Mouse (Mus musculus): ENCODE measurements around the gene Agtrap.

Gene Agtrap

GRCm38 (mm10) chr4:148104146-148104545 is 16.3 kb upstream of the Agtrap start:
- no peak for DNase-seq

GRCm38 (mm10) chr4:148101801-148102527 is 14.1 kb upstream of the Agtrap start:
- peak; percentile 86 to 88 for DNase-seq

GRCm38 (mm10) chr4:148098666-148099065 is 10.8 kb upstream of the Agtrap start:
- no peak for DNase-seq

- no peak for DNase-seq
Measured at GRCm38 (mm10) chr4:148097936-148098335, 10.1 kb upstream of the Agtrap start.

DNA sequence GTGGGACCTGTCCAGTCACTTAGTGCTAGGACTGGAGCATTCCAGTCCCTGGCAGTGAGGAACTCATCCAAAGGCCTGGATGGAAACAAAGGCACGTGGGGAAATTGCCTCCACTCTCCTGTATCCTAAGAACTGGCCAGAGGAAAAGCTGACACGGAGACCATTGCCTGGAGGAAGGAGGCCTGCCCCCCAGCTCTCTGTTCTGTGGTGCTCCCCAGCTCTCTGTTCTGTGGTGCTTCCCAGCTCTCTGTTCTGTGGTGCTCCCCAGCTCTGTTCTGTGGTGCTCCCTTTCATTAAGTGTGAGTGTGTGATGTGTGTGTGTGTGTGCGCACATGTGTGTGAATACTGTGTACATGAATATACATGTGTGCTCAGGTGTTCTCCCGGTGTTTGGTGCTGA is 7.2 kb upstream of the Agtrap start:
- DNase-seq = no peak

- DNase-seq = peak in 1 of 2 experiments; percentile 60
Measured at GRCm38 (mm10) chr4:148094161-148094560, 6.3 kb upstream of the Agtrap start.

DNA sequence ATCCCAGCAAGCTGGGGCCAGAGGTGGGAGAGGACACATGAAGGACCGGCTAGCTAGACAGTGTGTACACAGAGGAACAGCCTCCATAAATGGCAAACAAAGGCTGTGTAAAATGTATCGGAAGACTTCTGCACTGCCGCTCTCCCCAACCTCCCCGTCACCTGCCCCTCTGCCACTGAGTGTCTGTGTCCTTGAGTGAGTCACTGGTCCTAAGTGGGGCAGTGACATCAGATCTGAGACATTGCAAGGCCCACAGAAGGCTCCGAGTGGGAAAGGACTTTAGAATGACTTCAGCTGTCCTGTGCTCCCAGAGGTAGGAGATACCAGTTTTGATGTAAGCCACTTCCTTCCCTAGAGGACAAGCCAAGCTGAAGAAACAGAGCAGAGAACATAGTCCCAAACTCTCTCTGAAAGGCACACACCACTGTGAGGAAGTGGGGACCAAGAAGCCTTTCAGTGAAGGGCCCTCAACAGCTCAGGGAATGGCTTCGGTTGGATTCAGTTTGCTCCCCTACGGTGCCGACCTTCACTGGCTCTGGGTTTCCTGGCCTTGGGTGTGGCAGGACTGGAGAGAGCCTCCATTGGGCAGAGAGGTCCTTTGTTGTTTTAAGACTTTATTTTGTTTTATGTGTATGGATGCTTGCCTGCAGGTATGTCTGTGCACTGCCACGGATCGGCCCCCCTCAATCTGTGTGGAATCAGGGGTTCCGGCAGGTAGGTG is 4.9 kb upstream of the Agtrap start:
- no peak for DNase-seq

DNA sequence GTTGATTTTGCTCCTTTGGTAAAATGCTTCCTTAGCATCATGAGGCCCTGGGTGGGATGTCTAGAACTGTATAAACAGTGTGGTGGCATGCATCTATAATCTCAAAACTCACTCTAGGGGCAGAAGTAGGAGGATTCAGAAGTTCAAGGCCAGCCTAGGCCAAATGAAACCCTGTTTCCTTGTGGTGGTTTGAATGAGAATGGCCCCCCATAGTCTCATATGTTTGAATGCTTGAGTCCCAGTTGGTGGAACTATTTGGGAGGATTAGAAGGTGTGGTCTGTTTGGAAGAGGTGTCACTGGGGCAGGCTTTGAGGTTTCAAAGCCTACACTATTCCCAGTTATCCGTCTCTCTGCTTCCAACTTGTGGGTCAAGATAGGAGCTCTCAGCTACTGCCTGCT is 3.4 kb upstream of the Agtrap start:
- no peak for DNase-seq

DNA sequence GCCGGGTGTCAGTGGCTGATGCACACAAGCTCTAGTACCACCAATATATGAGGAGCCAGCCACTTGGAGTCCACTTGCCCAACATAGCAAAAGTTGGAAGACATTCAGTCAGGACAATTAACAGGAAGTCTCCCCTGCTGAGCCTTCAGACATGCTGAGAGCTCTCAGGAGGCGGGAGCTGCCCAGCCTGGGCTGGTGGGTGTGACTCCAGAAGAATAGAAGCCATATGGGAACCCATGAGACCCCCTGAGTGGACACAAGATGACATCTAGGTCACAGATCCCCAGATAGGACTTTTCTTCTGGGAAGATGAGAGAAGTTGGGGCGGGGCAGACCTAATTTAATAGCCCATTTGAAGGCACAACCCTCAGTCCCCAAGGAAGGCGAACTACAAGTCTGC is 1.3 kb upstream of the Agtrap start:
- no peak for DNase-seq

DNA sequence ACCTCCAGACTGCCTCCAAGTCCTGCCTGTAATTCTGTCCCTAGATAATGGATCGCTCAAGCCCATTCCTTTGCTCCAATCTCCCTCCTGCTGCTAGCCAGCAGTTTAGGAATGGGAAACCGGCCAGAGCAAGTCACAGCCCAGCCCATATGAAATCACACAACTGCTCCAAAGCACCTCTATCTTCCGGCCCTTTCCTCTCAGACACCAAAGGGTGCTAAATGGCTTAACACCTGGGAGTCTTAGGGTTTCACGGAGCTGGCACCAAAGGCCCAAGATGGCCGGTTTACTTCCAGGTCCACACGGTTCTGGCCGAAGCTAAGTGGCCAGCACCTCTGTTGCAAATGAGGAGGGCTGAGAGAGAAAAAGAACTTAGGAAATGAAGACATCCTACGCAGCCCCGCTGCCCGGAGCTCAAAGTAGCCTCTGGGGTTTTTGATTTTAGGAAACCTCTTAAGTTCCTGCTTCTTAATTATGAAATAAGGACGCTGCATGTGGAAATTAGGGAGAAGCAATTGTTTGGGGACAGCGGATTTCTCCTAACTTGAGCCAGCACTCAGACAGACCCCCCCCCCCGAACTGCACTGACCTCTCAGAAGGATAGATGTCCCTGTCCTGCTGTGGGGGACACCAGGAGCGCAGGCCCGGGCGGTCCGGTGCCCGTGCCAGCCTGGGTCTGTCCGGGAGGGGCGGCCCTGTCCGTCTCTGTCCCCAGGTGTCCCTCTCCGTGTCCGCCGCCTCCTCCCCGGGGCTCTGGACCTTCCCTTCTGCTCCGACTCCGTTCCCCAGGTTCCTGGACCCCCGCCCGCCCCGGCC is 532 bp downstream of the Agtrap start:
- DNase-seq = no peak

DNA sequence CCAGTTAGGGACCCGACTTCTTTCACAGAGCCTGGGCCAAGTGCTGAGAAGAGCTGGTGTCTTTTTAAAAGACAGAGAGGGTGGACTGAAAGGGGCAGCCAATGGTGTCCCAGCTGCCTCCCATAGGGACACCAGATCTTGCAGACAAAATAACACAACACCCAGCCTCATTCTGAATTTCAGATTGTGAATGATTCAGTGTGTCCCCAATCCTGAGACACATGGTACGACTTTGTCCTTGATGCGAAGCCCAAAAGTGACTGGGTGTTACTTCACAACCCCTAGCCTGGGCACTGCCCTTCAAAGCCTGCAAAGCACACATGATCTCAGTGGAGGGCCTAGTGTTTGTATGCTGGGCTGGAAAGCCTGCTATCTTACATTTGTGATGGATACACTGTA is 1.9 kb downstream of the Agtrap start:
- DNase-seq = no peak

- DNase-seq = no peak
Measured at GRCm38 (mm10) chr4:148085131-148085906, 2.5 kb downstream of the Agtrap start.

GRCm38 (mm10) chr4:148084261-148084714 is 3.5 kb downstream of the Agtrap start:
- no peak for DNase-seq

- no peak for DNase-seq
Measured at GRCm38 (mm10) chr4:148083176-148083899, 4.5 kb downstream of the Agtrap start.

DNA sequence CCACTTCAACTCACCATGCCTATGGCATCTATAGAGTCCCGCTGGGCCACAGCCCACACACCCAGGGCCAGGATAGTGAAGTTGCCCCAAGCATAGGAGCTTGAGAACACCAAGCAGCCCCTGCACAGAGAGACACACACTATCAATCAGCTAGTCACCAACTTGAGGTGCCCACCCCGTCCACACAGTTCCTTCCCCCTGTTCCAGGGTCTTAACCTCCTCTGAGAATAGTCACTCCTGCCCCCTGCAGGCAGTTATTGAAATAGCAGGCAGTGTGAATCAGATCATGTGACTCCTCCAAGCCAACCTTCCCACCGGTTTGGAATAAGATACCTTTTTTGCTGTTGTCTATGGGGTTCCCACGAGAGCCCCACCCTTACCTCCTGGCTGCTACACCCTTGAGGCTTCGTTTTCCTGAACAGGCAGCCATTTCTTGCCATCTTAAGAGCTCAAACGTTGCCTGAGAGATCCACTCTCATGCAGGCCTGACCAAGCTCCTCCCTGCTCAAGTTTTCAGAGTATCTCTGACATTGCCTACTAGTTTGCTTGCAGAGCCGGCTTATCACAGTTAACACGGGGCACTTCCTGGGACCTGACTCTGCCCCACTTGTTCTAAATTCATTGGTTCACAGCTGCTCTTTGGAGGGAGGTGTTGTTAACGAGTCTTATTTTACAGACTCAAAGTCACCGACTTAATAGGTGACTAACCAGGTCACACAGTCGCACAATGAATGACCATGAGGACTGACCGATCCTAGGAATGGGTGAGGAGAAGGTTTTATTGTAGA is 5.4 kb downstream of the Agtrap start:
- peak; percentile 81 to 85 for DNase-seq

- peak in 1 of 2 experiments; percentile 47 for DNase-seq
Measured at GRCm38 (mm10) chr4:148081201-148081600, 6.6 kb downstream of the Agtrap start.

GRCm38 (mm10) chr4:148080597-148080973 is 7.2 kb downstream of the Agtrap start:
- DNase-seq = peak; percentile 83 to 84

DNA sequence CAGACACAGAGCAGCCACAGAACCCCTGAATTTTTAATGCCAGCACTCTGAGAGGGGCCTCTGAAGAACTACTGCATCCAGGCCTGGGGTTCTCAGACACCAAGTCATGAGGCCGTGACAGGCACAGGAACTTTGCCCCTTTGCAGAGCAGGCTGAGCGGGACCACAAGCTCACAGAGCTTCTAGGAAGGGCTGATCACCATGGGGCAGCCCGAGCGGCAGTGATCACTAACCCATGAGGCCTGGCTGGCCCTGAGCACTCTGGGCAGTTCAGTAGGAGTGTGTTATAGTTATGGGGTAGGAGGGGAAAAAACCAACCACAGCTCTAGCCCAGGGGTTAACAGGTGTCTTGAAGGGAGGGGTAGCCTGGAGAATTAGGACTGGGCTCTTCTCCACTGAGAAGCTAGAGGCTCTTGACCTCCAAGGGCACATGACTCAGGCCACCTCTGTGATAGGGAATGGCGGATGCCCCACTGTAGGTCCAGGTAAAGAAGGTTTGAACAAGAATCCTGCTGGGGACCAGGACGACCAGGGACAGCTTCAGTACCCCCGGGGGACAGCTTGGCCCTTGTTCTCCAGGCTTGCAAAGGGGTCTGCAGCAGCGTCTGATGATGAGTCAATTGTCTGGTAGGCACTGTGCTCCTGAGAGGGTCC is 7.8 kb downstream of the Agtrap start:
- no peak for DNase-seq

- peak in 1 of 2 experiments; percentile 48 for DNase-seq
Measured at GRCm38 (mm10) chr4:148079212-148079611, 8.6 kb downstream of the Agtrap start.

DNA sequence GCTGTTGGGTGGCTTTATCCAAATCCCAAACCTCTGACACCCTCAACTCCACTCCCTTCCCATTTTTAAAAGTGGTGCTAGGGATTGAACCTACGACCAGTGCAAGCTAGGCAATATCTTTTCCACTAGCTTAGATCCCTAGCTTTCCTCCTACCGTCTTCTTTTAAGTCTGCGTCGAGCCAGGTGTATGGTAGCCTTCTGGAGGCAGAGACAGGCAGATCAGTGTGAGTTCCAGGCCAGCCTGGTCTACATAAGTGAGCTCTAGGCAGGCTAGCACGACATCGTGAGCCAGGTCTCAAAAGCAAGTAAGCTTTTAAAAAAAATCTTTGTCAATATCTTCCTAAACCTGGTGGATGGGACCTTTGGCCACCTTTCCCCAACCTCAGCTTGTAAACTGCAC is 11.9 kb downstream of the Agtrap start:
- DNase-seq = no peak

DNA sequence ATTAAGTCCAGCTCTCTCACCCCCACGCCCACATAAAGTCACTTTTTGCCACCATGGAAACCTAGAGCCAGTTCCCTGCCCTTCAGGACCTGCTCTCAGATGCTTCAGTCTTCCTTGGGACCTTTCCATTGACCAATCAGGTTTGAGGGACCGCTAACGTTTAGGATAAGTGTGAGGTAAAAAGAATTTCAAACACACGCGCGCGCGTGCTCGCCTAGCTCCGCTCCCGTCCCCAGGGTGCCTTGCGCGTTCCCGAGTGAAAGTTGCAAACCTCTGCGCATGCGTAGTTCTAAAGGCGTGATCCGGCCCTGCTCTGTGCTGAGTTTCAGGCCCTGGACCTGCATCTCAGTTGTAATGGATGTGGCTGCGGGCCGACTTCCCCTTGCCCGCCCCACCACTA is 12.6 kb downstream of the Agtrap start:
- peak; percentile 67 to 71 for DNase-seq

Measured in cerebellum, postnatal 10 days (tissue).